Mouse (Mus musculus): ENCODE data around the gene Pbxip1. TPM values are rescaled to one million over a fixed set of nuclear protein-coding genes. Genes with fewer than 3 reads are reported as not detected.

Pbxip1 gene
- polyA plus RNA-seq, 1 experiment from 2014 or later, result 52.2 TPM

- WGBS, result 78% methylated on average over 7 of the region's 7 CpGs
- no peaks in the 10 kb centered on the region for H3K27me3 ChIP-seq (replicated peaks; ENCODE audit: control insufficient read depth, insufficient read depth, low read length)
Observed at GRCm38 (mm10) chr3:89435041-89435440, 1.5 kb upstream of the Pbxip1 start.

GRCm38 (mm10) chr3:89437269-89437668 is 763 bp downstream of the Pbxip1 start:
- H3K36me3 ChIP-seq (ENCODE audit: control insufficient read depth, insufficient read depth), result peaks cover 33% of the 10 kb centered on the region
- no peaks in the 10 kb centered on the region for H3K27me3 ChIP-seq (replicated peaks; ENCODE audit: control insufficient read depth, insufficient read depth, low read length)
- H3K27ac ChIP-seq (ENCODE audit: low read depth, low read length), result no peak overlapping the region
- H3K9ac ChIP-seq (ENCODE audit: low read depth, low read length), result peak overlapping the region; percentile 53; the same call in 1 of the 2 replicates
- peak; percentile 26; the same call in 1 of the 2 replicates for ATAC-seq
- no peaks in the 10 kb centered on the region for H3K4me1 ChIP-seq (replicated peaks; ENCODE audit: control insufficient read depth, insufficient read depth, low read length)
- TF ChIP-seq CTCF (IDR thresholded peaks at IDR 0.05; ENCODE audit: low read depth), result no peak
- H3K9me3 ChIP-seq (ENCODE audit: control insufficient read depth), result no peaks in the 10 kb centered on the region
- H3K4me3 ChIP-seq (ENCODE audit: low read depth, low read length), result peak overlapping the region; percentile 52
- 25% methylated on average over 5 of the region's 5 CpGs for WGBS
- H3K4me2 ChIP-seq (replicated peaks; ENCODE audit: low read depth), result peak overlapping the region; percentile 77

More at GRCm38 (mm10) chr3:89435041-89435440, 1.5 kb upstream of the Pbxip1 start:
- no peak for ATAC-seq
- H3K9ac ChIP-seq (ENCODE audit: low read depth, low read length), result no peak overlapping the region
- no peak overlapping the region for H3K4me3 ChIP-seq (ENCODE audit: low read depth, low read length)
- TF ChIP-seq CTCF (IDR thresholded peaks at IDR 0.05; ENCODE audit: low read depth), result no peak
- no peak overlapping the region for H3K4me2 ChIP-seq (replicated peaks; ENCODE audit: low read depth)
- H3K9me3 ChIP-seq (ENCODE audit: control insufficient read depth), result no peaks in the 10 kb centered on the region
- 0 out of 2 replicates have a peak, but pooled peaks cover 7% of the 10 kb centered on the region for H3K4me1 ChIP-seq (replicated peaks; ENCODE audit: control insufficient read depth, insufficient read depth, low read length)
- H3K36me3 ChIP-seq (ENCODE audit: control insufficient read depth, insufficient read depth), result peaks cover 27% of the 10 kb centered on the region
- H3K27ac ChIP-seq (ENCODE audit: low read depth, low read length), result no peak overlapping the region

- no peak for ATAC-seq
- Histone ChIP-seq H3K9ac (ENCODE audit: low read depth, low read length) (no peak overlapping the region), H3K4me2 (replicated peaks; ENCODE audit: low read depth) (no peak overlapping the region), H3K9me3 (ENCODE audit: control insufficient read depth) (no peaks in the 10 kb centered on the region), H3K4me1 (replicated peaks; ENCODE audit: control insufficient read depth, insufficient read depth, low read length) (no peaks in the 10 kb centered on the region), H3K4me3 (ENCODE audit: low read depth, low read length) (no peak overlapping the region), H3K27me3 (replicated peaks; ENCODE audit: control insufficient read depth, insufficient read depth, low read length) (no peaks in the 10 kb centered on the region), H3K27ac (ENCODE audit: low read depth, low read length) (no peak overlapping the region), H3K36me3 (ENCODE audit: control insufficient read depth, insufficient read depth) (peaks cover 43% of the 10 kb centered on the region)
- 91% methylated on average over 2 of the region's 2 CpGs for WGBS
- no peak for TF ChIP-seq CTCF (IDR thresholded peaks at IDR 0.05; ENCODE audit: low read depth)
Observed at GRCm38 (mm10) chr3:89440691-89441090, 4.2 kb downstream of the Pbxip1 start.

- Histone ChIP-seq H3K9me3 (ENCODE audit: control insufficient read depth) (no peaks in the 10 kb centered on the region), H3K27ac (ENCODE audit: low read depth, low read length) (no peak overlapping the region), H3K36me3 (ENCODE audit: control insufficient read depth, insufficient read depth) (peaks cover 43% of the 10 kb centered on the region), H3K4me1 (replicated peaks; ENCODE audit: control insufficient read depth, insufficient read depth, low read length) (no peaks in the 10 kb centered on the region), H3K4me3 (ENCODE audit: low read depth, low read length) (no peak overlapping the region), H3K4me2 (replicated peaks; ENCODE audit: low read depth) (no peak overlapping the region), H3K27me3 (replicated peaks; ENCODE audit: control insufficient read depth, insufficient read depth, low read length) (no peaks in the 10 kb centered on the region), H3K9ac (ENCODE audit: low read depth, low read length) (no peak overlapping the region)
- no peak for TF ChIP-seq CTCF (IDR thresholded peaks at IDR 0.05; ENCODE audit: low read depth)
- WGBS, result 64% methylated on average over 13 of the region's 13 CpGs
- ATAC-seq, result 0 out of 2 replicates have a peak, but pooled peaks have one; percentile 18
Observed at GRCm38 (mm10) chr3:89448720-89449537, 12.4 kb downstream of the Pbxip1 start.

- H3K4me2 ChIP-seq (replicated peaks; ENCODE audit: low read depth), result no peak overlapping the region
- no peaks in the 10 kb centered on the region for H3K9me3 ChIP-seq (ENCODE audit: control insufficient read depth)
- H3K9ac ChIP-seq (ENCODE audit: low read depth, low read length), result no peak overlapping the region
- no peak overlapping the region for H3K4me3 ChIP-seq (ENCODE audit: low read depth, low read length)
- peak; percentile 79 for TF ChIP-seq CTCF (IDR thresholded peaks at IDR 0.05; ENCODE audit: low read depth)
- H3K27me3 ChIP-seq (replicated peaks; ENCODE audit: control insufficient read depth, insufficient read depth, low read length), result no peaks in the 10 kb centered on the region
- 52% methylated on average over 7 of the region's 7 CpGs for WGBS
- H3K4me1 ChIP-seq (replicated peaks; ENCODE audit: control insufficient read depth, insufficient read depth, low read length), result no peaks in the 10 kb centered on the region
- H3K36me3 ChIP-seq (ENCODE audit: control insufficient read depth, insufficient read depth), result peaks cover 38% of the 10 kb centered on the region
- ATAC-seq, result peak; percentile 37
- no peak overlapping the region for H3K27ac ChIP-seq (ENCODE audit: low read depth, low read length)
Observed at GRCm38 (mm10) chr3:89449541-89449940, 13.0 kb downstream of the Pbxip1 start.

- no peak overlapping the region for H3K4me3 ChIP-seq (ENCODE audit: low read depth, low read length)
- H3K4me1 ChIP-seq (replicated peaks; ENCODE audit: control insufficient read depth, insufficient read depth, low read length), result no peaks in the 10 kb centered on the region
- no peak overlapping the region for H3K4me2 ChIP-seq (replicated peaks; ENCODE audit: low read depth)
- H3K9ac ChIP-seq (ENCODE audit: low read depth, low read length), result no peak overlapping the region
- H3K27ac ChIP-seq (ENCODE audit: low read depth, low read length), result no peak overlapping the region
- H3K36me3 ChIP-seq (ENCODE audit: control insufficient read depth, insufficient read depth), result peaks cover 15% of the 10 kb centered on the region
- no peak for ATAC-seq
- WGBS, result 88% methylated on average over 1 of the region's 1 CpGs
- no peaks in the 10 kb centered on the region for H3K9me3 ChIP-seq (ENCODE audit: control insufficient read depth)
- no peak for TF ChIP-seq CTCF (IDR thresholded peaks at IDR 0.05; ENCODE audit: low read depth)
- H3K27me3 ChIP-seq (replicated peaks; ENCODE audit: control insufficient read depth, insufficient read depth, low read length), result no peaks in the 10 kb centered on the region
Observed at GRCm38 (mm10) chr3:89451916-89452315, 15.4 kb downstream of the Pbxip1 start.

Data from intestine, postnatal 0 days (tissue).